Mouse (Mus musculus): ENCODE results near the gene Pithd1.
A peak's percentile ranks its signal among the peaks of the same experiment; 100 is the strongest.
"Not testable (repeated sequence)": the region's sequence is repeated elsewhere in the genome, so short reads cannot be mapped to it uniquely, and the experiment has no call there.

Gene Pithd1

GRCm38 (mm10) chr4:135961709-135962108 is 25.4 kb downstream of the Pithd1 start:
- no peak for DNase-seq (ENCODE audit: extremely low spot score)

GRCm38 (mm10) chr4:135960717-135961116 is 26.3 kb downstream of the Pithd1 start:
- peak; percentile 74 for DNase-seq (ENCODE audit: extremely low spot score)

GRCm38 (mm10) chr4:135958354-135958753 is 28.7 kb downstream of the Pithd1 start:
- DNase-seq (ENCODE audit: extremely low spot score): no peak

GRCm38 (mm10) chr4:135955886-135956285 is 31.2 kb downstream of the Pithd1 start:
- no peak for DNase-seq (ENCODE audit: extremely low spot score)

GRCm38 (mm10) chr4:135954241-135954640 is 32.8 kb downstream of the Pithd1 start:
- DNase-seq (ENCODE audit: extremely low spot score): peak; percentile 71

GRCm38 (mm10) chr4:135953179-135953578 is 33.9 kb downstream of the Pithd1 start:
- DNase-seq (ENCODE audit: extremely low spot score): no peak

GRCm38 (mm10) chr4:135951505-135951904 is 35.6 kb downstream of the Pithd1 start:
- DNase-seq (ENCODE audit: extremely low spot score): no peak

- no peak for DNase-seq (ENCODE audit: extremely low spot score)
Observed at GRCm38 (mm10) chr4:135950365-135950764, 36.7 kb downstream of the Pithd1 start.

GRCm38 (mm10) chr4:135949911-135950310 is 37.2 kb downstream of the Pithd1 start:
- DNase-seq (ENCODE audit: extremely low spot score): no peak

GRCm38 (mm10) chr4:135949475-135949874 is 37.6 kb downstream of the Pithd1 start:
- DNase-seq (ENCODE audit: extremely low spot score): no peak

GRCm38 (mm10) chr4:135948142-135948541 is 38.9 kb downstream of the Pithd1 start:
- no peak for DNase-seq (ENCODE audit: extremely low spot score)

- no peak for DNase-seq (ENCODE audit: extremely low spot score)
Observed at GRCm38 (mm10) chr4:135946659-135947301, 40.3 kb downstream of the Pithd1 start.

GRCm38 (mm10) chr4:135946278-135946658 is 40.8 kb downstream of the Pithd1 start, which contains the start of gene Hmgcl:
Gene Hmgcl, plus strand, starts transcription at chr4:135946448.
- DNase-seq (ENCODE audit: extremely low spot score): peak; percentile 93

GRCm38 (mm10) chr4:135945706-135946105 is 41.4 kb downstream of the Pithd1 start:
- DNase-seq (ENCODE audit: extremely low spot score): no peak

- DNase-seq (ENCODE audit: extremely low spot score): no peak
Observed at GRCm38 (mm10) chr4:135943389-135943788, 43.7 kb downstream of the Pithd1 start.

GRCm38 (mm10) chr4:135942193-135942592 is 44.9 kb downstream of the Pithd1 start:
- DNase-seq (ENCODE audit: extremely low spot score): no peak

GRCm38 (mm10) chr4:135941026-135941425 is 46.0 kb downstream of the Pithd1 start:
- DNase-seq (ENCODE audit: extremely low spot score): not testable (repeated sequence)

GRCm38 (mm10) chr4:135938858-135939257 is 48.2 kb downstream of the Pithd1 start:
- DNase-seq (ENCODE audit: extremely low spot score): no peak

GRCm38 (mm10) chr4:135935502-135935901 is 51.6 kb downstream of the Pithd1 start:
- DNase-seq (ENCODE audit: extremely low spot score): no peak

GRCm38 (mm10) chr4:135934708-135935500 is 52.2 kb downstream of the Pithd1 start:
- no peak for DNase-seq (ENCODE audit: extremely low spot score)

- DNase-seq (ENCODE audit: extremely low spot score): no peak
Observed at GRCm38 (mm10) chr4:135931832-135932231, 55.2 kb downstream of the Pithd1 start.

GRCm38 (mm10) chr4:135930239-135930638 is 56.8 kb downstream of the Pithd1 start:
- DNase-seq (ENCODE audit: extremely low spot score): no peak

- no peak for DNase-seq (ENCODE audit: extremely low spot score)
Observed at GRCm38 (mm10) chr4:135929828-135930227, 57.2 kb downstream of the Pithd1 start.
